Mouse (Mus musculus) liver, embryonic 14.5 days (tissue): ENCODE measurements around the gene Pik3r3. TPM values are rescaled to one million over a fixed set of nuclear protein-coding genes. Genes with fewer than 3 reads are reported as not detected.

Experiments
- ATAC-seq: fragments of 200-750 bp; cut with Nextera tagmentation; 2 replicates; pipeline ENCODE4 v1.8.0; 2017; ENCODE audit warnings: moderate number of reproducible peaks, mild to moderate bottlenecking, moderate library complexity; ENCODE audit not compliant: insufficient read depth
- DNase-seq, 3 experiments: peaks; one replicate each; pipeline ENCODE4 v3.0.0-alpha.2; 2012 to 2013; ENCODE audit warnings: low read depth in 3 of 3, low spot score in 3 of 3
- H3K27ac ChIP-seq: fragments of 300-500 bp; sonication (generic); 2 replicates; pipeline ENCODE4 v1.5.1; 2014; ENCODE audit warnings: moderate library complexity, mild to moderate bottlenecking, control low read depth, inconsistent platforms
- H3K27me3 ChIP-seq: fragments of 300-500 bp; sonication (generic); 2 replicates; pipeline ENCODE4 v1.6.1; 2014; ENCODE audit warnings: mild to moderate bottlenecking, low read length, moderate library complexity; ENCODE audit not compliant: control insufficient read depth, insufficient read depth
- H3K36me3 ChIP-seq: fragments of 300-500 bp; sonication (generic); replicated peaks from 2 replicates; pipeline ENCODE4 v1.6.1; 2014; ENCODE audit warnings: low read depth; ENCODE audit not compliant: control insufficient read depth, insufficient read depth
- H3K4me1 ChIP-seq, 2 experiments: fragments of 200-500 bp in 1 of 2; fragments of 300-500 bp in 1 of 2; sonication (generic) in 1 of 2; replicated peaks; 2 replicates each; pipeline ENCODE4 v1.6.1; 2012 to 2014; ENCODE audit warnings: antibody characterized with exemption in 1 of 2, inconsistent platforms in 1 of 2, low read length in 1 of 2; ENCODE audit not compliant: control insufficient read depth in 2 of 2, insufficient read depth in 2 of 2
- H3K4me2 ChIP-seq: fragments of 300-500 bp; sonication (generic); 2 replicates; pipeline ENCODE4 v1.6.1; 2014; ENCODE audit warnings: low read depth, mild to moderate bottlenecking, control low read depth, moderate library complexity
- H3K4me3 ChIP-seq, 2 experiments: fragments of 200-500 bp in 1 of 2; fragments of 300-500 bp in 1 of 2; sonication (generic) in 1 of 2; 2 replicates each; pipeline ENCODE4 v1.5.1; 2012 to 2014; ENCODE audit warnings: low read depth in 2 of 2, low read length in 2 of 2, mild to moderate bottlenecking in 2 of 2, control low read depth in 1 of 2, inconsistent platforms in 1 of 2, moderate library complexity in 1 of 2; ENCODE audit not compliant: insufficient read depth in 1 of 2
- H3K9ac ChIP-seq: fragments of 300-500 bp; sonication (generic); replicated peaks from 2 replicates; pipeline ENCODE4 v1.6.1; 2014; ENCODE audit warnings: mild to moderate bottlenecking, control low read depth, moderate library complexity
- H3K9me3 ChIP-seq: fragments of 300-500 bp; sonication (generic); 2 replicates; pipeline ENCODE4 v1.6.1; 2016; ENCODE audit warnings: low read length, mixed read lengths; ENCODE audit not compliant: control insufficient read depth
- CTCF ChIP-seq: IDR thresholded peaks from 2 replicates; pipeline ENCODE4 v1.5.1; 2016; ENCODE audit warnings: antibody characterized with exemption, low read depth, control low read depth
- EP300 ChIP-seq: IDR thresholded peaks from 2 replicates; pipeline ENCODE4 v1.6.1; 2016; ENCODE audit warnings: antibody characterized with exemption, low read depth
- WGBS: fragments of 180-500 bp; shearing (Covaris S2); extraction: QIAGEN DNeasy Blood & Tissue Kit; methylation state at CpG from one replicate; pipeline ENCODE4 v1.1.7; 2014; ENCODE audit not compliant: insufficient replicate concordance; 5-methylcytosine and 5-hydroxymethylcytosine counted together
- polyA plus RNA-seq, 2 experiments: library from polyadenylated mRNA; depleted of rRNA in 1 of 2; stranded (reverse) in 1 of 2; unstranded in 1 of 2; fragments of >200 nt; fragmentation: Nextera tagmentation in 1 of 2; extraction: Ambion mirVana in 1 of 2; gene quantifications; 2 replicates each; pipeline versions ENCODE4 v1.2.1 to v1.2.3; 2012 to 2014

Gene Pik3r3
- polyA plus RNA-seq, 2 experiments = 0.57 to 0.89 TPM

DNA sequence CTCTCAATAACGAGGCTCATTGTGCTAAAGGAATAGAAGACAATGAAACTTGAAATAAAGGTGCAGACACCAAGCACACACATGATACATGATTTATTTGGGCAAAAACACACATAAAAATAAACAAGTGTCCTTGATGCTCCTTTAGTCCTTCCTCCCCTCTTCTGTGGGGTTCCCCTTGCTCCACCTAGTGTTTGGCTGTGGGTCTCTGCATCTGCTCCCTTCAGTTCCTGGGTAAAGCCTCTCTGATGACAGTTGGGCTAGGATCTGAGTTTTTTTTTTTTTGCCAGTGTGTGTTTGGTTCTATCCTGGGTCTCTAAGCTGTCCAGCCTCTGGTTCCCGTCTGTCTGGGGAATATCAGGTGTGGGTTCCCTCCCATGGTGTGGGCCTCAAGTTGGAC lies 60.8 kb downstream of the Pik3r3 start:
- Histone ChIP-seq H3K9me3 (no peaks in the 10 kb centered on the region), H3K4me2 (no peak overlapping the region), H3K27ac (no peak overlapping the region), H3K9ac (no peak overlapping the region), H3K27me3 (no peaks in the 10 kb centered on the region), H3K4me3 (no peak overlapping the region), H3K4me1 (no peaks in the 10 kb centered on the region), H3K36me3 (no peaks in the 10 kb centered on the region)
- DNase-seq = no peak
- TF ChIP-seq CTCF = peak; percentile 37
- no peak for TF ChIP-seq EP300
- ATAC-seq = no peak
- WGBS = 47% methylated on average over 2 of the region's 2 CpGs

DNA sequence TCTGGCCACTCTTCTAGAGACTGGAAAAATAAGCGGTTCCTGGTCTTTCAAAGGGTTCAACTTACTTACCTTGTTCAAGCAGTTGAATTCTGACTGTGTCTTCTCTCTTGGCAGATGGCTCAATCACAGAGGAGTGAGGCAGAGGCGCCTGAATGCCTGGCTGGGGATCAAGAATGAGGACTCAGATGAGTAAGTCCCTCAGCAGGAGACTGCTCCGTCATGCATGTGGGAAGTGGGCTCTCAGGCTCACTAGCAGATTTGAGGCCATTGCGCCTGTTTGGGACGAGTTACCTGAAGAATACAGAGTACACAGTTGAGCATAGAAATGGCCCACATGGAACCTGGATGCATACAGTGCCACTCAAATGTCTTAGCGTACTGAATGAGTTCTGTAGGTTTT lies 70.1 kb downstream of the Pik3r3 start:
- H3K4me3 ChIP-seq = no peak overlapping the region
- H3K9ac ChIP-seq = no peak overlapping the region
- H3K27ac ChIP-seq = no peak overlapping the region
- 73% methylated on average over 6 of the region's 6 CpGs for WGBS
- H3K4me1 ChIP-seq = no peaks in the 10 kb centered on the region
- TF ChIP-seq EP300 (no peak), CTCF (no peak)
- DNase-seq = no peak
- no peak for ATAC-seq
- H3K9me3 ChIP-seq = no peaks in the 10 kb centered on the region
- no peaks in the 10 kb centered on the region for H3K27me3 ChIP-seq
- H3K4me2 ChIP-seq = no peak overlapping the region
- H3K36me3 ChIP-seq = no peaks in the 10 kb centered on the region

DNA sequence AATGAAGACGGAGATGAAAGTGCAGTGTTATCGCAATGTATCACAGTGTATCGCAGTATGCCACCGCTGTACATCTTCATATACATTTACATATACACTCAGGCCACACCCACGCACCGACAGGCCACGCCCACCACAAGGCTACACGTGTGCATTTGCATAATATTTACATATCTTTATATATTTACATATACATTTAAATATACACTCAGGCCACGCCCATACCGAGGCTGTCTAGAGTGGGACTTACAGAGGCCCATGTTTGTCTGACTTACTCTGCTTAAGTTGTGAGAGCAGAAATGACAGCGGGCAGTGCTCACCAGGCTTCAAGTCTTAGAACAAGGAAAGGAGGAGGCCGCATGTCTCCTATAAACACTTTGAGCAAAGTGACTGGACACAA lies 71.9 kb downstream of the Pik3r3 start:
- H3K4me3 ChIP-seq = no peak overlapping the region
- TF ChIP-seq CTCF (no peak), EP300 (no peak)
- H3K27me3 ChIP-seq = no peaks in the 10 kb centered on the region
- H3K4me1 ChIP-seq = no peaks in the 10 kb centered on the region
- 66% methylated on average over 12 of the region's 12 CpGs for WGBS
- no peaks in the 10 kb centered on the region for H3K9me3 ChIP-seq
- H3K4me2 ChIP-seq = no peak overlapping the region
- no peaks in the 10 kb centered on the region for H3K36me3 ChIP-seq
- peak; percentile 7 to 43 (median 31) for DNase-seq
- no peak overlapping the region for H3K9ac ChIP-seq
- peak; percentile 39; the same call in 1 of the 2 replicates for ATAC-seq
- H3K27ac ChIP-seq = no peak overlapping the region

DNA sequence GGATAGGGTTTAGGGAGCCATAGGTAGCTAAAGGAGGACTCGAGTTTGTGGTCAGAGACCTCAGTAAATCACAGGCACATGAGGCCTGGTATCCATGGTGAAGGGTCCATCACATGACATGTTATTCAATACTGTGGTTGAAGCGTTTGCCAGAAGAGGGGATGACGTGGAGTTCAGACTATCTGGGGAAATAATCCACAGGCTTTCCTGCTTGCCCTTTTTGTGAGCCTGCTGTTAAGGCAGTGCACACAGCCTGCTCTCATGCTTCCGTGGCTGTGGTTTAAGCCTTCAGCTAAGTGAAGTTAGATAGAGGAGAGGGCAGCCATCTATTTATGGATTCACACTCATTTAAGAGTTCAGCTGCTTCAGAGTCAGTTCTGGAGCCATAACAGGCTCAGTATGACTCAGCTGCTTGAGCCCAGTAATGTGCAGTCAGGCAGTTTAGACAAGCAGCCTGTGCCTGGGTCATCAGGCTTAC lies 79.5 kb downstream of the Pik3r3 start:
- Histone ChIP-seq H3K27me3 (no peaks in the 10 kb centered on the region), H3K36me3 (no peaks in the 10 kb centered on the region), H3K9ac (no peak overlapping the region), H3K4me1 (no peaks in the 10 kb centered on the region), H3K27ac (no peak overlapping the region), H3K4me3 (no peak overlapping the region), H3K4me2 (no peak overlapping the region), H3K9me3 (no peaks in the 10 kb centered on the region)
- DNase-seq (no peak), ATAC-seq (0 out of 2 replicates have a peak, but pooled peaks have one; percentile 37)
- no peak for TF ChIP-seq EP300
- no peak for TF ChIP-seq CTCF
- WGBS = 6% methylated on average over 4 of the region's 4 CpGs

DNA sequence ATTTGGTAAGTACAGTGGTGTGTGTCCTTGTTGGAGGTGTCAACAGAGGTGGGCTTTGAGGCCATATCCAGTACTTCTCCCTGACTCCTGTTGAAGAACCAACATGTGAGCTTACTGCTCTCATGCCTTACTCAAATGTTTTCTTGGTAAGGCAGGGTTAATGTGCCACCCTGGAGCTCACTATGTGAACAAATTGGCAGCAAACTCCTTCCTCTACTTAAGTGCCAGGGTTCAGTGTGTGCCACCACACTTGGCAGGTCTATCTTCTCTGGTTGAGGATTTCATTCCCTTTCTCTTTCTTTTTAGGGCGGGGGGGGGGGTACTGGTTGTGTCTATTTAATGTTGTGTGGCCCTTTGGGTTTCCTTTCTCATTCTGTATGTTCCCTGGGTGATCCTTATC lies 83.1 kb downstream of the Pik3r3 start:
- H3K27me3 ChIP-seq = no peaks in the 10 kb centered on the region
- ATAC-seq (no peak), DNase-seq (no peak)
- H3K9ac ChIP-seq = no peak overlapping the region
- H3K27ac ChIP-seq = no peak overlapping the region
- no peak overlapping the region for H3K4me3 ChIP-seq
- 21% methylated on average over 1 of the region's 1 CpGs for WGBS
- no peak overlapping the region for H3K4me2 ChIP-seq
- H3K36me3 ChIP-seq = peaks cover 8% of the 10 kb centered on the region; the same call in 1 of the 2 replicates
- H3K9me3 ChIP-seq = no peaks in the 10 kb centered on the region
- H3K4me1 ChIP-seq = no peaks in the 10 kb centered on the region
- no peak for TF ChIP-seq EP300
- no peak for TF ChIP-seq CTCF
